Mouse (Mus musculus) intestine, postnatal 0 days (tissue): ENCODE measurements around the gene Fads6. TPM values are rescaled to one million over a fixed set of nuclear protein-coding genes. Genes with fewer than 3 reads are reported as not detected.
A peak's percentile ranks its signal among the peaks of the same experiment; 100 is the strongest.

ENCODE experiments used
- ATAC-seq: fragments of 200-750 bp; cut with Nextera tagmentation; 2 replicates; pipeline ENCODE4 v1.8.0; 2017; ENCODE audit warnings: mild to moderate bottlenecking, moderate TSS enrichment, moderate library complexity
- H3K27ac ChIP-seq: fragments of 300-500 bp; sonication (generic); 2 replicates; pipeline ENCODE4 v1.5.1; 2014; ENCODE audit warnings: mild to moderate bottlenecking, low read depth, low read length, moderate library complexity
- H3K27me3 ChIP-seq: fragments of 300-500 bp; sonication (generic); replicated peaks from 2 replicates; pipeline ENCODE4 v1.6.1; 2014; ENCODE audit warnings: low read length, mixed read lengths; ENCODE audit not compliant: control insufficient read depth, insufficient read depth
- H3K36me3 ChIP-seq: fragments of 300-500 bp; sonication (generic); 2 replicates; pipeline ENCODE4 v1.6.1; 2014; ENCODE audit warnings: mild to moderate bottlenecking, moderate library complexity; ENCODE audit not compliant: control insufficient read depth, insufficient read depth
- H3K4me1 ChIP-seq: fragments of 300-500 bp; sonication (generic); replicated peaks from 2 replicates; pipeline ENCODE4 v1.6.1; 2014; ENCODE audit warnings: antibody characterized with exemption, low read length, mixed read lengths; ENCODE audit not compliant: control insufficient read depth, insufficient read depth
- H3K4me2 ChIP-seq: fragments of 300-500 bp; sonication (generic); replicated peaks from 2 replicates; pipeline ENCODE4 v1.6.1; 2014; ENCODE audit warnings: low read depth, mild to moderate bottlenecking, moderate library complexity
- H3K4me3 ChIP-seq: fragments of 300-500 bp; sonication (generic); 2 replicates; pipeline ENCODE4 v1.5.1; 2014; ENCODE audit warnings: low read depth, low read length
- H3K9ac ChIP-seq: fragments of 300-500 bp; sonication (generic); 2 replicates; pipeline ENCODE4 v1.6.1; 2014; ENCODE audit warnings: mild to moderate bottlenecking, low read depth, low read length
- H3K9me3 ChIP-seq: fragments of 300-500 bp; sonication (generic); 2 replicates; pipeline ENCODE4 v1.6.1; 2016; ENCODE audit warnings: mixed run types; ENCODE audit not compliant: control insufficient read depth
- CTCF ChIP-seq: sonication (generic); IDR thresholded peaks from 2 replicates; pipeline ENCODE4 v1.5.1; 2016; ENCODE audit warnings: low read depth, mild to moderate bottlenecking, control low read depth, antibody characterized with exemption, moderate library complexity
- WGBS: fragments of 180-500 bp; shearing (Covaris S2); extraction: QIAGEN DNeasy Blood & Tissue Kit; methylation state at CpG from one replicate; pipeline ENCODE4 v1.1.7; 2014; 5-methylcytosine and 5-hydroxymethylcytosine counted together
- polyA plus RNA-seq: library from polyadenylated mRNA; unstranded; fragments of >200 nt; fragmentation: Nextera tagmentation; extraction: Ambion mirVana; gene quantifications from 2 replicates; pipeline ENCODE4 v1.2.1, GENCODE M21; 2015

Gene Fads6
- polyA plus RNA-seq, 1 experiment from 2014 or later, result 0.26 TPM

GRCm38 (mm10) chr11:115323354-115323753 is 25.9 kb upstream of the Fads6 start:
- no peak for ATAC-seq
- Histone ChIP-seq H3K36me3 (no peaks in the 10 kb centered on the region), H3K9me3 (no peaks in the 10 kb centered on the region), H3K4me2 (no peak overlapping the region), H3K9ac (no peak overlapping the region), H3K27me3 (peaks cover 69% of the 10 kb centered on the region), H3K27ac (no peak overlapping the region), H3K4me1 (no peaks in the 10 kb centered on the region), H3K4me3 (no peak overlapping the region)
- no peak for TF ChIP-seq CTCF
- WGBS, result 17% methylated on average over 32 of the region's 32 CpGs

- H3K4me2 ChIP-seq, result no peak within 1 kb of the TSS; the same call in 1 of the 2 replicates
- H3K4me3 ChIP-seq, result no peak within 1 kb of the TSS
Measured at GRCm38 (mm10) chr11:115321906-115322693, 24.6 kb upstream of the Fads6 start, which contains the start of gene Ush1g. TSS of gene Ush1g (minus strand) at chr11:115322041.

GRCm38 (mm10) chr11:115319704-115320383 is 22.4 kb upstream of the Fads6 start:
- H3K4me1 ChIP-seq, result no peaks in the 10 kb centered on the region
- no peak for ATAC-seq
- H3K9me3 ChIP-seq, result no peaks in the 10 kb centered on the region
- no peak overlapping the region for H3K4me3 ChIP-seq
- TF ChIP-seq CTCF, result no peak
- H3K9ac ChIP-seq, result no peak overlapping the region
- H3K4me2 ChIP-seq, result no peak overlapping the region
- H3K27ac ChIP-seq, result no peak overlapping the region
- whole genome bisulfite sequencing, result 9% methylated on average over 18 of the region's 18 CpGs
- peaks cover 95% of the 10 kb centered on the region for H3K27me3 ChIP-seq
- no peaks in the 10 kb centered on the region for H3K36me3 ChIP-seq

More at GRCm38 (mm10) chr11:115321906-115322693, 24.6 kb upstream of the Fads6 start, which contains the start of gene Ush1g:
- H3K4me1 ChIP-seq, result no peaks in the 10 kb centered on the region
- no peak within 1 kb of the TSS for H3K27ac ChIP-seq
- H3K36me3 ChIP-seq, result no peaks in the 10 kb centered on the region
- 6% methylated on average over 35 of the region's 35 CpGs for WGBS
- TF ChIP-seq CTCF, result peak; percentile 98
- H3K9me3 ChIP-seq, result no peaks in the 10 kb centered on the region
- ATAC-seq, result peak; percentile 36
- peaks cover 76% of the 10 kb centered on the region for H3K27me3 ChIP-seq
- no peak within 1 kb of the TSS for H3K9ac ChIP-seq

GRCm38 (mm10) chr11:115318245-115319027 is 21.0 kb upstream of the Fads6 start:
- H3K9ac ChIP-seq, result no peak overlapping the region
- H3K4me2 ChIP-seq, result no peak overlapping the region
- H3K27ac ChIP-seq, result no peak overlapping the region
- 7% methylated on average over 63 of the region's 63 CpGs for WGBS
- H3K9me3 ChIP-seq, result no peaks in the 10 kb centered on the region
- no peak overlapping the region for H3K4me3 ChIP-seq
- H3K27me3 ChIP-seq, result peaks cover 90% of the 10 kb centered on the region
- H3K36me3 ChIP-seq, result no peaks in the 10 kb centered on the region
- no peak for ATAC-seq
- TF ChIP-seq CTCF, result no peak
- H3K4me1 ChIP-seq, result no peaks in the 10 kb centered on the region

- H3K4me3 ChIP-seq, result no peak overlapping the region
- no peaks in the 10 kb centered on the region for H3K36me3 ChIP-seq
- no peak overlapping the region for H3K9ac ChIP-seq
- TF ChIP-seq CTCF, result no peak
- no peak for ATAC-seq
- peaks cover 78% of the 10 kb centered on the region for H3K27me3 ChIP-seq
- no peaks in the 10 kb centered on the region for H3K9me3 ChIP-seq
- 64% methylated on average over 7 of the region's 7 CpGs for WGBS
- H3K4me1 ChIP-seq, result no peaks in the 10 kb centered on the region
- no peak overlapping the region for H3K4me2 ChIP-seq
- H3K27ac ChIP-seq, result no peak overlapping the region
Measured at GRCm38 (mm10) chr11:115317204-115317603, 19.7 kb upstream of the Fads6 start.

GRCm38 (mm10) chr11:115314249-115314648 is 16.8 kb upstream of the Fads6 start:
- TF ChIP-seq CTCF, result peak; percentile 60
- Histone ChIP-seq H3K9ac (no peak overlapping the region), H3K4me1 (no peaks in the 10 kb centered on the region), H3K27ac (no peak overlapping the region), H3K9me3 (no peaks in the 10 kb centered on the region), H3K4me2 (no peak overlapping the region), H3K4me3 (no peak overlapping the region), H3K36me3 (no peaks in the 10 kb centered on the region), H3K27me3 (peaks cover 49% of the 10 kb centered on the region)
- 47% methylated on average over 2 of the region's 2 CpGs for WGBS
- no peak for ATAC-seq
